Mouse (Mus musculus): Measurements from ENCODE around the gene Gpr1.
A peak's percentile ranks its signal among the peaks of the same experiment; 100 is the strongest.
"Not testable (repeated sequence)": the region's sequence is repeated elsewhere in the genome, so short reads cannot be mapped to it uniquely, and the experiment has no call there.

Gene Gpr1

DNA sequence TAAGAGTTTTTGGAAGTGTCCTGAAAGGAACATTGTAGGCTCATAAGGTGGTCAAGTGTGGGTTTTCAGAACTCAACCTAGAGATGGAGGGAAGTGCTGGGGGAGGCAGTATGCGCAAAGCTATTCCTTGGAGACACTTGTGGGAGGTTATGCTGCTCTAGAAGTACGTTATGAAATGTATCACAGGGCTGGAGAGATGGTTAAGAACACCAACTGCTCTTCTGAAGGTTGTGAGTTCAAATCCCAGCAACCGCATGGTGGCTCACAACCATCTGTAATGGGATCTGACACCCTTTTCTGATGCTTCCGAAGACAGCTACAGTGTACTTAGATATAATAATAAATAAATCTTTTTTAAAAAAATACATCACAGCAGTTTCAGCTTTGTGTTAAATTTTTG is 34.2 kb downstream of the Gpr1 start:
- DNase-seq (ENCODE audit: low spot score), result no peak

DNA sequence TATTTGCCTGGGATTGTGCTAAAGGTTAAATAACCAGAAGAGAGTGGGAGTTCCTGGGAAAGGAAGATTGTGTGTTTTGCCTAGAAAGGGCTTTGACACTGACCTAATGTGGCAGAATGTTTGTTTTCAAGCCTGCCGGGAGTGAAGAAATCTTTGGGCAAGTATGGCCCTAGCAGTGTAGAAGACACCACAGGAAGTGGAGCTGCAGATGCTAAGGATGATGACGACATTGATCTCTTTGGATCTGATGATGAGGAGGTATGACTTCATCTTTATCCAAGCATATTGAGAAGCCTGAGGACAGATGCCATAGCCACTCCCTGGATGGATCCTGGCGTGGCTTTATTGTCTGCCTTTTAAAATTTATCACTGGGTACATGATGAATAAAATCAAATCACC is 36.0 kb downstream of the Gpr1 start:
- no peak for DNase-seq (ENCODE audit: low spot score)

DNA sequence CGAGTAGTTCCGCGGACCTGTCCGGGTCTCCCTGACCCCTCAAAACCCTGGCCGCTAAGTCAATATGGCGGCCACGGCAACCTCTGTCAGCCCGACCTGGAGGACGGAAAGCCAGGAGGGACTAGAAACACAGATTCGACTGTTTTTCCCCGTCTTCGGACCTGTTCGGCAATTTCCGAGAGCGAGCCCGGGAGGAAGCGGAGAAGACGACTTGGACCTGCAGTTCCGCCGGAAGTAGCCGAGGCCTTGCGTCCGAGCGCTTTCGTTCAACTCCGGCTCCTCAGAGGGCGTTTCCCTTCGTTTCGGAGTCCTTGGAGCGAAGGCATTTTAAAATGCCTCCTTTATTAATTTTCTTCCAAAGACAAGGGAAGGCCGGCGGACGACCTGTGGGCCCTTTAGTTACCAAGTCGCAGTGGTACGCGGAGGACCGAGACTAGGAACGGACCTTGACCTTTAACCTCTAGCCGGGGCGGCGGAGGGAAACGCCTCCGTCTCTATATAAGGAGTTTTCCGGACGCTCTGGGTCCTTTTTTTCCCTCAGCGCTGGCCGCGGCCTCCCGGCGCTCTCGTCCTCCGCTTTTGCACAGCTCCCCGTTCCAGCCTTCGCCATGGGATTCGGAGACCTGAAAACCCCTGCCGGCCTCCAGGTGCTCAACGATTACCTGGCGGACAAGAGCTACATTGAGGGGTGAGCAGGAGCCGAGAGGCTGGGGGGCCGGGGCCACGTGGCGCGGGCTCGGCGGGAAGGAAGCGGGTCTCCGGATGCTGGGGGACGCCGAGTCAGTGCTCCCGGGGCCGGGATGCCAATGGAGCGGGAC is 37.5 kb downstream of the Gpr1 start, which contains the start of the genes Eef1b2 and Ndufs1:
Eef1b2 (plus strand) TSS at position 222 of the 818 bp plus-strand sequence.
Ndufs1 (minus strand) TSS at position 230 of the 818 bp plus-strand sequence.
- DNase-seq (ENCODE audit: low spot score), result peak; percentile 98

DNA sequence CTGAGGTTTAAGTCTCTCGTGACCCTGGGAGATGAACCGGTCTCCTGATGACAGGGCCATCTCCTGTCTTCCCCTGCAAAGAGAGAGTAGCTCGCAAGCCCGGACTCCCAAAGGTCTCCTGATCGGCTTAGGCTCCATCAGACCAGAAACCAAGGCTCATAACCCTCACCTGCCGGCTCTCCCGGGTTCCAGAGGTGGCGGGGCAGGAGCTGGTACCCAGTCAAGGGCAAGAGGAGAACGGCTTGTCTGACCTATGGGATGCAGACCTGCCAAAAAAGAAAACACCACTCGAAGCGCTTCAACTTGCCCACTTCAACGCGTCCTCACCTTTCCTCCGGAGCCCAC is 38.1 kb downstream of the Gpr1 start:
- DNase-seq (ENCODE audit: low spot score), result no peak

DNA sequence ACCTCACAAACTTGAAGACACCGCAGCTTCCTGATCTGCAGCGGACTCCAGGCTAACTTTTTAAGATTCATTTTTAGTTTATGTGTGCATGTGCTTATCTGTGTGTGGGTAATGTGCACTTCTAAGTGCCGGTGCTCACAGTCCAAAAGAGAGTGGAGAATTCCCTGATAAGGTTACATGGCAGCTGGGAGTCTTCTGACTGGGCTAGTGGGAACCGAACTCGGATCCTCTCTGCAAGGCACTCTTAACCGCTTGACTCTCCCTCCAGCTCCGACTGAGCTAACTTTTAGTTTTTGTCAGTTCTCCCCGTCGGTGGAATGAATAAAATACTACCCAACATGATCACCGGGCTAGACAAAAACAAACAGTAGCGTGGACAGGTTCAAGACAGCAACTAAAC is 38.5 kb downstream of the Gpr1 start:
- DNase-seq (ENCODE audit: low spot score), result no peak

DNA sequence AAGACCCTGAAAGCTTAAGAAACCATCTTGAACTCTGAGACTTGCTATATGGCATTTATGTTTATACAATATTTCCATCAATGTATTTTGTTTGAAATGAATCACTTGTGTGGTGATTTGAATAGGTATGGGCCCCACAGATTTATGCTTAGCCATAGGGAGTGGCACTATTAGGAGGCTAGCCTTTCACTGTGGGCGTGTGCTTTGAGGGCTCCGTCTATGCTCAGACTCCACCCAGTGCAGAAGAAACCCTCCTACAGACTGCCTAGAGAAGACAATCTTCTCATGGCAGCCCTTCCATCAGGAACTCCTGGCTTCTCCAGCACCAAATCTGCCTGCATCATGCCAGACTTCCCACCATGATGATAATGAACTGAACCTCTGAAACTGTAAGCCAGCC is 45.7 kb downstream of the Gpr1 start:
- no peak for DNase-seq (ENCODE audit: low spot score)

DNA sequence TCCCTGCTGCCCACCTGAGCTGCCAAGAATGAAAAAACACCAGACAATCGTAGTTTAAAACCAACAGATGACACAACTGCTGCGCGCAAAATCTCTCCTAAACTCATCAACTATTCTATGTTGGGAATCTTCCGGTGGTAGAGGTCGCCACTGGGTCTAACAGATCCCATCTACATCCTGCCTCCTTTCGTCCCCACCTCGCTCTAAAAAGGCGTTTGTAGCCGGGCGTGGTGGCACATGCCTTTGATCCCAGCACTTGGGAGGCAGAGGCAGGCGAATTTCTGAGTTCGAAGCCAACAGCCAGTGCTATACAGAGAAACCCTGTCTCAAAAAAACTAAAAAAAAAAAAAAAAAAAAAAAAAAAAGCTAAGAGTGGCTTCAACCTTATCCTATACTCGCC is 74.1 kb downstream of the Gpr1 start:
- no peak for DNase-seq (ENCODE audit: low spot score)

DNA sequence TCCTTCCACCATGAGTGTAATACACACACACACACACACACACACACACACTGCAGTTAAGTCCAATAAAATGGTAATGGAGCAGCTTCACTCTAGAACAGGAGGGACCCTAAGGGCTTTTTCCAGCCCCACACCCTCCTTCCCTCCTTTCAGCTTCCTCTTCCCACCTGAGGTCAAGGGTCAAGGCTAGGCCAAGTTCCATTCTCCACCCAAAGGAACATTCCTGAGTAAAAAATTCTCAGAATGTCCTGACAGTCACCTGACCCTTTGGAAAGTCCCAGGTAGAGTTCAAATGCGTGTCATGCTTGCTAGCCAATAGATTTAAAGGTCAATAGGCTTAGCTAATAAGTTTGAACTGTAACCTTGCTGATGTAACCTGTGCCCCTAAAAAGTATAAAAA is 75.8 kb downstream of the Gpr1 start:
- DNase-seq (ENCODE audit: low spot score), result not testable (repeated sequence)

DNA sequence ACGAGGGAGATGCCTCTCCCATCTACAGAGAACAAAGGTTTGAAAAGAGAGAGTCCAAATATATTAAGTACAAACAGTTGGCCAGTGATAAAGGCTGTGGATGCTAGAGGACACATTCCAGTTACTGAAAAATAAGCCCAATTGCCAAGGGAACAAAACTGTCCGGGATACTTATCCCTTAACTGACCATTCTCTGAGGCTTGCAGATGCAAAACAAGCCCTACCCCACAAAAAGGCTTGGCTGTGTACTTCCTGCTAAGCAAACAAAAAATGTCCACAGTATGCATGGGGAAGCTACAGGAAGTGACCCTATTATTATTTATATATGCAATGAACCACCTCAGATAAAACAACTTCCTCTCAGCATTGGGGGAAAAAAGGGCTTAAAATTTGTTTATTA is 76.4 kb downstream of the Gpr1 start:
- no peak for DNase-seq (ENCODE audit: low spot score)

DNA sequence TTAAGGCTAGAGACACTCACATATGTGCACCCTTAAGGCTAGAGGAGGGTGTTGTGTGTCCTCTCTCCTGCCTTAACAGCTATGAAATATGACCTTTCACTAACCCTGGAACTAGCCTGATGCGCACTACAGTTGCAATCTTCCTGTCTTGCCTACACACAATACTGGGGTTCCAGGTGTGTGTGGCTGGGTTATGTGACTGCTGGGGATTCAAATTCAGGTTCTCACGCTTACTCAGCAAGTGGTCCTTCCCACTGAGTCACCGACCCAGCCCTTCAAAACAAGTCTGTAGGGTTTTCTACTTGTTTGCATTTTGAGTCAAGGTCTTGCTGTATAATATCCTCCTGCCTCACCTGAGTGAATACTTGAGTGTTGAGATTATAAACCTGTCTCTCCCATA is 79.8 kb downstream of the Gpr1 start:
- no peak for DNase-seq (ENCODE audit: low spot score)
